Mouse (Mus musculus) erythroblast, embryonic 14.5 days (primary cell): ENCODE measurements around the gene Gm36028.

ENCODE experiments used
- GATA1 ChIP-seq: IDR thresholded peaks from 2 replicates; pipeline ENCODE4 v1.6.1; 2012; ENCODE audit warnings: low read length, inconsistent platforms, mixed read lengths
- TAL1 ChIP-seq: IDR thresholded peaks from 3 replicates; pipeline ENCODE4 v1.6.1; 2012; ENCODE audit warnings: low read length, inconsistent platforms, mixed read lengths

GRCm38 (mm10) chr16:37898790-37899189 lies 37.8 kb upstream of the Gm36028 start:
- no peak for TF ChIP-seq GATA1
- TF ChIP-seq TAL1: no peak
